Mouse (Mus musculus): ENCODE measurements around the gene Maml3.

- no peak for TF ChIP-seq POLR2A (IDR thresholded peaks at IDR 0.05; ENCODE audit: borderline replicate concordance, extremely low read depth, insufficient read depth, insufficient read length, poor library complexity, severe bottlenecking)
- TF ChIP-seq CTCF (IDR thresholded peaks at IDR 0.05; ENCODE audit: borderline replicate concordance, extremely low read depth, insufficient read depth, insufficient read length): no peak
Observed at GRCm38 (mm10) chr3:51925758-51926157, 179.1 kb downstream of the Maml3 start.

All from brain, embryonic 14.5 days (tissue).